Mouse (Mus musculus) spleen, postnatal 10 days (tissue): ENCODE data around the gene Rftn2.
"Not testable (repeated sequence)": the region's sequence is repeated elsewhere in the genome, so short reads cannot be mapped to it uniquely, and the experiment has no call there.

ENCODE experiments used
- DNase-seq, 2 experiments: peaks; one replicate each; pipeline ENCODE4 v3.0.0; 2021 to 2022; ENCODE audit warnings: low spot score in 2 of 2

The Rftn2 gene

GRCm38 (mm10) chr1:55130190-55130916, 96.2 kb downstream of the Rftn2 start:
- DNase-seq: no peak

GRCm38 (mm10) chr1:55129716-55130115, 96.9 kb downstream of the Rftn2 start:
- DNase-seq: no peak

DNA sequence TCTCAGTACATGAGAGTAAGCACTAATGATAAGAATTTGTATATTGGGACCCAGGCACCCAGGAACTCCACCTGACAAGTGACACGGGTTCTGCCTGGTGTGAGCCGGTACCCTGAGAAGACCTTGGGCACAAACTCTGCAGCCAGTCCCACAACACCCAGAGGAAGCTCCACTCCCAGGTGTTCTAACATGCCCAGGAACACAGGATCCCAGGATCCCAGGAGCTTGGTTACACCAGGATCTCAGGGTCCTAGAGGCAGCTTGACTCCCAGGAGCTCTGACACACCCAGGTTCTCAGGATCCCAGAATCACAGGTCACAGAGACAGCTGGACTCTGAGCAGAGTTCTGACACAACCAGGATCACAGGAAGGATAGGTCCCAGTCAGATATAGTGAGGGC, 102.4 kb downstream of the Rftn2 start:
- DNase-seq: not testable (repeated sequence)

GRCm38 (mm10) chr1:55123561-55123960, 103.0 kb downstream of the Rftn2 start:
- no peak for DNase-seq

- DNase-seq: no peak
Observed at GRCm38 (mm10) chr1:55123046-55123445, 103.5 kb downstream of the Rftn2 start.
